Mouse (Mus musculus): Measurements from ENCODE around the gene Zfp78. TPM values are rescaled to one million over a fixed set of nuclear protein-coding genes. Genes with fewer than 3 reads are reported as not detected.

Zfp78 gene
- 0.34 TPM for polyA plus RNA-seq (2012; fragmentation: generic; extraction: Trizol)
- long read RNA-seq, experiment 1, partial matches to known transcripts, result 0 of 2 reads
- long read RNA-seq, experiment 1, other reads (novel, unspliced or antisense), result 0 of 2 reads
- long read RNA-seq, experiment 2, partial matches to known transcripts, result 1 of 7 reads
- long read RNA-seq, experiment 2, other reads (novel, unspliced or antisense), result 2 of 7 reads

DNA sequence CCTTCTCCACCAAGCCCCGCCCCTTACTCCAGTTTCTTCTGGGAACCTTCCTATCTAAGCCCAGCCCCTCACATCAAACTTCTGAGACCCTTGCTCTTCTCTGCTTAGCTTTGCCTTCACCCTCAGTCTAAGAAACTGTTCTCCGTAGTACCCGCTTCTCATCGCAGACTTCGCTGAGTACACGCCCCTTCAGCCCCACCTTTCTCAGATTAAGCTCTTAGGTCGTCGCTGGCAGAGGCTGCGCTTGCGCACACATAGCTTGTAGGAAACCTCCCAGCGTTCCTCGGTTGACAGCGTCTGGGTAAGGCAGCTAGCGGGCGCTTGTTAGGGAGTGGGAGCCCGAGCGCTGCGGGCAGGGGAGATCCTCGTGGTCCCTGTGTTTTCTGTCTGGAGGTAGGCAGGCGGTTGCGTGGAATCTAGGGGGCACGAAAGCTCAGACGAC lies at the start of gene Zfp78:
TSS of gene Zfp78 (plus strand) at position 234 of the 442 bp plus-strand sequence.
- Histone ChIP-seq H3ac (ENCODE audit: control insufficient read depth, insufficient read length, low read depth) (peak within 1 kb of the TSS; percentile 87), H3K4me3 (ENCODE audit: insufficient read depth, poor library complexity, severe bottlenecking) (peak within 1 kb of the TSS; percentile 36), H3K27me3 (ENCODE audit: control insufficient read depth, insufficient read depth, insufficient read length) (no peaks in the 10 kb centered on the region), H3K79me3 (ENCODE audit: low read depth) (peaks cover 3% of the 10 kb centered on the region), H3K79me2 (ENCODE audit: control insufficient read depth, insufficient read depth) (no peaks in the 10 kb centered on the region), H3K36me3 (ENCODE audit: control insufficient read depth, insufficient read depth) (no peaks in the 10 kb centered on the region)
- TF ChIP-seq USF1 (IDR thresholded peaks at IDR 0.05; ENCODE audit: low read depth), result no peak
- TF ChIP-seq MAX (IDR thresholded peaks at IDR 0.05), result no peak

GRCm38 (mm10) chr7:6330458-6331232 lies 32.4 kb upstream of the Zfp78 start:
- H3K79me3 ChIP-seq (ENCODE audit: low read depth), result no peaks in the 10 kb centered on the region
- TF ChIP-seq FOSL1 (IDR thresholded peaks at IDR 0.05; ENCODE audit: insufficient read depth, low read length, poor library complexity, severe bottlenecking) (no peak), MYOD1 (IDR thresholded peaks at IDR 0.05; ENCODE audit: control insufficient read depth, insufficient read length, low read depth) (no peak), CEBPB (IDR thresholded peaks at IDR 0.05; ENCODE audit: low read depth) (no peak), MAX (IDR thresholded peaks at IDR 0.05) (no peak), MYOG (IDR thresholded peaks at IDR 0.05; ENCODE audit: control insufficient read depth, extremely low read depth, insufficient read length) (no peak), CTCF (IDR thresholded peaks at IDR 0.05; ENCODE audit: control insufficient read depth, insufficient read depth, insufficient read length) (no peak), USF1 (IDR thresholded peaks at IDR 0.05; ENCODE audit: low read depth) (no peak)

GRCm38 (mm10) chr7:6331233-6331956 lies 31.7 kb upstream of the Zfp78 start, which contains the start of gene Zfp583:
Gene Zfp583 (minus strand): TSS chr7:6331285.
- H3ac ChIP-seq (ENCODE audit: control insufficient read depth, insufficient read length, low read depth), result no peak within 1 kb of the TSS
- H3K36me3 ChIP-seq (ENCODE audit: control insufficient read depth, insufficient read depth), result no peaks in the 10 kb centered on the region
- H3K4me3 ChIP-seq (ENCODE audit: insufficient read depth, poor library complexity, severe bottlenecking), result no peak within 1 kb of the TSS
- no peak for TF ChIP-seq FOSL1 (IDR thresholded peaks at IDR 0.05; ENCODE audit: insufficient read depth, low read length, poor library complexity, severe bottlenecking)
- no peak for TF ChIP-seq MYOD1 (IDR thresholded peaks at IDR 0.05; ENCODE audit: control insufficient read depth, insufficient read length, low read depth)
- TF ChIP-seq MYOG (IDR thresholded peaks at IDR 0.05; ENCODE audit: control insufficient read depth, extremely low read depth, insufficient read length), result no peak
- TF ChIP-seq MAX (IDR thresholded peaks at IDR 0.05), result no peak
- TF ChIP-seq USF1 (IDR thresholded peaks at IDR 0.05; ENCODE audit: low read depth), result no peak
- TF ChIP-seq CTCF (IDR thresholded peaks at IDR 0.05; ENCODE audit: control insufficient read depth, insufficient read depth, insufficient read length), result no peak
- no peak for TF ChIP-seq CEBPB (IDR thresholded peaks at IDR 0.05; ENCODE audit: low read depth)
- H3K27me3 ChIP-seq (ENCODE audit: control insufficient read depth, insufficient read depth, insufficient read length), result no peaks in the 10 kb centered on the region
- no peaks in the 10 kb centered on the region for H3K79me2 ChIP-seq (ENCODE audit: control insufficient read depth, insufficient read depth)
- H3K79me3 ChIP-seq (ENCODE audit: low read depth), result no peaks in the 10 kb centered on the region

More at GRCm38 (mm10) chr7:6330458-6331232, 32.4 kb upstream of the Zfp78 start:
- Histone ChIP-seq H3K4me3 (ENCODE audit: insufficient read depth, poor library complexity, severe bottlenecking) (no peak overlapping the region), H3K79me2 (ENCODE audit: control insufficient read depth, insufficient read depth) (no peaks in the 10 kb centered on the region), H3K27me3 (ENCODE audit: control insufficient read depth, insufficient read depth, insufficient read length) (no peaks in the 10 kb centered on the region), H3ac (ENCODE audit: control insufficient read depth, insufficient read length, low read depth) (no peak overlapping the region), H3K36me3 (ENCODE audit: control insufficient read depth, insufficient read depth) (no peaks in the 10 kb centered on the region)

DNA sequence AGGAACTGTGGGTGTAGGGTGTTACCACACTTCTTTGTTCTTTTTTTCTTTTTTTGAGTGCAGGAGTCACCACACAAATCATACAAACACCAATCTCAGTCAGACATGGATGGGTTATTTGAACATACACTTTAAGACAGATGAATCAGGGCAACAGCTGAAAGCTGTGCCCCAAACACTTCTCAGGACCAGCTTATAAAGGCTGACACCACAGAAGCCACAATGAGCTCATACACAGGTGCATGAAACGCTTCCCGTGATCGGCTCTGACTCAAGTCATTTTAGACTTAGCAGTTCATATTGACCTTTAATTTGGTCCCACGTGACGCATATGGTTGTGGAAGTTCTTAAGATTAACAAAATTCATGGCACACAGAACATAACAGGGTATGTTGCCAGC lies 23.2 kb upstream of the Zfp78 start:
- H3ac ChIP-seq (ENCODE audit: control insufficient read depth, insufficient read length, low read depth), result no peak overlapping the region
- peak; percentile 64 for TF ChIP-seq MYOD1 (IDR thresholded peaks at IDR 0.05; ENCODE audit: control insufficient read depth, insufficient read length, low read depth)
- TF ChIP-seq MAX (IDR thresholded peaks at IDR 0.05), result no peak
- no peak for TF ChIP-seq MYOG (IDR thresholded peaks at IDR 0.05; ENCODE audit: control insufficient read depth, extremely low read depth, insufficient read length)
- no peaks in the 10 kb centered on the region for H3K79me3 ChIP-seq (ENCODE audit: low read depth)
- H3K79me2 ChIP-seq (ENCODE audit: control insufficient read depth, insufficient read depth), result no peaks in the 10 kb centered on the region
- H3K27me3 ChIP-seq (ENCODE audit: control insufficient read depth, insufficient read depth, insufficient read length), result no peaks in the 10 kb centered on the region
- no peak overlapping the region for H3K4me3 ChIP-seq (ENCODE audit: insufficient read depth, poor library complexity, severe bottlenecking)
- no peaks in the 10 kb centered on the region for H3K36me3 ChIP-seq (ENCODE audit: control insufficient read depth, insufficient read depth)

DNA sequence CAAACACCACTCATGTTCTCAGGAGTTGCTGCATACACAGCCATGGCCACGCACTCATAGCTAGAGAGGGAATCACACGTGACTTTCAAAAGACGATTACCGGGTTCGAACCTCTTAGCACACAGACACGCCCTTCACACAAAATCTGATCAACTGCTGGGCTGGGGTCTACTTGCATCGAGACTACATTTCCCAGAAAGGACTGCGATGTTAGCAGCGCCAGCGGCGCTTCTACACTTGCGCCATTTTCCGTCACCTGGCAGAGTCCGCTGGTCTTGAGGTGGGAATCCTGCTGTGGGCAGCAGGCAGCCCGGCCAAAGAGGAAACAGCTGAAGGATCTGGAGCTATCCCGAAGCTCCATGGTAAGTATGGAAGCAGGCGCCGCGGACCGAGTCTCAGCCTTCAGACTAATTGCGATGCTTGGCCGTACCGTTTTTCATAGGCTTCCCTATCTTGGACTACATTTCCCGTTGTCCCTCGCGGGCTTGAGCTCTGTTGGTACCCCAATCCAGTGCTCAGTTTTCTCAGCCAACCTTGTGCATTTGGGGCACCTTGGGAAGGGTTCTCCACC lies 19.5 kb upstream of the Zfp78 start, which contains the start of gene Gm3854:
TSS of gene Gm3854 (plus strand) at position 259 of the 571 bp plus-strand sequence.
- Histone ChIP-seq H3K4me3 (ENCODE audit: insufficient read depth, poor library complexity, severe bottlenecking) (no peak within 1 kb of the TSS), H3ac (ENCODE audit: control insufficient read depth, insufficient read length, low read depth) (no peak within 1 kb of the TSS), H3K79me3 (ENCODE audit: low read depth) (no peaks in the 10 kb centered on the region), H3K27me3 (ENCODE audit: control insufficient read depth, insufficient read depth, insufficient read length) (no peaks in the 10 kb centered on the region), H3K36me3 (ENCODE audit: control insufficient read depth, insufficient read depth) (no peaks in the 10 kb centered on the region), H3K79me2 (ENCODE audit: control insufficient read depth, insufficient read depth) (no peaks in the 10 kb centered on the region)
- no peak for TF ChIP-seq MYOG (IDR thresholded peaks at IDR 0.05; ENCODE audit: control insufficient read depth, extremely low read depth, insufficient read length)
- no peak for TF ChIP-seq MYOD1 (IDR thresholded peaks at IDR 0.05; ENCODE audit: control insufficient read depth, insufficient read length, low read depth)
- no peak for TF ChIP-seq USF1 (IDR thresholded peaks at IDR 0.05; ENCODE audit: low read depth)
- no peak for TF ChIP-seq FOSL1 (IDR thresholded peaks at IDR 0.05; ENCODE audit: insufficient read depth, low read length, poor library complexity, severe bottlenecking)
- no peak for TF ChIP-seq CEBPB (IDR thresholded peaks at IDR 0.05; ENCODE audit: low read depth)
- TF ChIP-seq MAX (IDR thresholded peaks at IDR 0.05), result no peak
- TF ChIP-seq CTCF (IDR thresholded peaks at IDR 0.05; ENCODE audit: control insufficient read depth, insufficient read depth, insufficient read length), result no peak
